Mouse (Mus musculus) erythroblast, embryonic 14.5 days (primary cell): ENCODE results near the gene Wrnip1.

Experiments
- GATA1 ChIP-seq: IDR thresholded peaks from 2 replicates; pipeline ENCODE4 v1.6.1; 2012; ENCODE audit warnings: low read length, inconsistent platforms, mixed read lengths
- TAL1 ChIP-seq: IDR thresholded peaks from 3 replicates; pipeline ENCODE4 v1.6.1; 2012; ENCODE audit warnings: low read length, inconsistent platforms, mixed read lengths

DNA sequence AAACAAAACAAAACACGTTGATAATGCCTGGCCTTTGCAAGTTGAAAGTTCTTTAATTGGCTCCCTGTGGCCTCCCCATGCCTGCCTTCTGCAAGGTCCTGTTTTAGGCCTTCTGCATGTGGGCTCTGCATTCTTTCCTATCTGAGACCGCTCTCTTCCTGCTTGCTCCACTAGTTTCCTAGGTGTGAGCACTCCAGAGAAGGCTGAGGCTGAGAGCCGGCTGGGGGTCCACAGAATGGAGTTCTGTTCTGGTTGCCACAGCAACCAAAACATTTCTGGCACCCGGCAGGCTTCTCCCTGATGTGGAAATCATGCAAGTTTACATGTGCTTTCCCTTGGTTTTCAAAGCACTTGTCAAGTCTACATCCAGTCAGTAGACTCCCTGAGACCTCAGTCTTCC lies 42.8 kb upstream of the Wrnip1 start:
- TF ChIP-seq TAL1 (no peak), GATA1 (no peak)
